Mouse (Mus musculus) monocyte, adult 2 months (primary cell): ENCODE results near the gene Msgn1.

Experiments used
- DNase-seq, 2 experiments: peaks; one replicate each; pipeline ENCODE4 v3.0.0; 2022; ENCODE audit warnings: low spot score in 2 of 2, low read depth in 1 of 2

Gene Msgn1

GRCm38 (mm10) chr12:11208872-11209271, at the start of gene Msgn1:
TSS of gene Msgn1 (minus strand) at chr12:11208972.
- DNase-seq: no peak

DNA sequence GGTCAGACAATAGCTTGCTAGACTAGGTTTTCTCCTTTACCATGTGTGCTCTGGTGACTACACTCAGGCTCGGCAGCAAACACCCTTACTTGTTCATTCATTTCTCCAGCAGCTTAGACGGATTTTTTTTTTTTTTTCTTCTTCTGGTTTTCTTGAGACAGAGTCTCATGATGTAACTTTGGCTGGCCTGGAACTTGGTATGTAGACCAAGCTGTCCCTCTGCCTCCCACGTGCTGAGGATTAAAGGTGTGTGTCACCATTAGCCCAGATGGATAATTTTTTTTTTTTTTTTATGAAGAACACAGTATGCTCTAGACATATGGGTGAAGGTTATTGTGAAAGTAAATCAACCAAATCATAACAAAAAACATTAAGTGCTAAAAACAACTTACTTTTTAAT, 41.5 kb upstream of the Msgn1 start:
- no peak for DNase-seq

GRCm38 (mm10) chr12:11247460-11247859, 38.7 kb upstream of the Msgn1 start:
- DNase-seq: no peak

DNA sequence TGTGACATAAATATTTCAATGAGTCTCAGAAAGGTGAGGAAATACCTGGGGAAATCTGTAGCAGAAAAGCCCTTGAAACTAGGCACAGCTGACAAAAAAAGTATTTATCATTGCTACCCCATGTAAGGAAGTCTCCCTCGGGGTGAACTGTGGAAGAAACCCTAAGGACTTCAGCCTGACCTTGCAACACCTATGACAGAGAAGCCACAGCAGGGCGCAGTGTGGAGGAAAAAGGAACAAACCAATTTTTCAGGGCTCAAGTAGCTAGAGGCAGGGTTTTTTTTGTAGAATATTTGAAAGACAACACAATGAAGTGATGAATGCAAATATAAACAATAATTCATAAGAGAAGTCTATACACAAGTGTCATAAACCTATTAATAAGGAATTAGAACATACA, 27.2 kb upstream of the Msgn1 start:
- no peak for DNase-seq

DNA sequence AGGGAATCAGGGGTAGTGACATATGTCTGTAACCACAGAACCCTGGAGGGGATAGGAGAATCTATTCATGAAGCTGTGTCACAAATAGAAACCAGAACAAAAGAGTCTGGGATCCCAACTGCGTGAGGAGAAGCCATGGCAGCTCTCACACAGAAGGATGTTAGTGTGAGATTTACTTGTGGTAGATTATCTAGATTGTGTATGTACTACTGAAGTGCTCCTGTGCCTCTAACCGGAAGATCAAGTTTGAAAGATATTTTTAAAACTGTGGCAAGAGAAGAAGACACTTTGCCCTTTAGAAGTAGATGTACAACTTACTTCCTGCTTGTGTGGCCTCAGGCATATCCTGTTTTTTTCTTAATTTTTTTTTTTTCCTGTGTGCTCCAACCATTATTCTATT, 21.5 kb upstream of the Msgn1 start:
- DNase-seq: no peak

DNA sequence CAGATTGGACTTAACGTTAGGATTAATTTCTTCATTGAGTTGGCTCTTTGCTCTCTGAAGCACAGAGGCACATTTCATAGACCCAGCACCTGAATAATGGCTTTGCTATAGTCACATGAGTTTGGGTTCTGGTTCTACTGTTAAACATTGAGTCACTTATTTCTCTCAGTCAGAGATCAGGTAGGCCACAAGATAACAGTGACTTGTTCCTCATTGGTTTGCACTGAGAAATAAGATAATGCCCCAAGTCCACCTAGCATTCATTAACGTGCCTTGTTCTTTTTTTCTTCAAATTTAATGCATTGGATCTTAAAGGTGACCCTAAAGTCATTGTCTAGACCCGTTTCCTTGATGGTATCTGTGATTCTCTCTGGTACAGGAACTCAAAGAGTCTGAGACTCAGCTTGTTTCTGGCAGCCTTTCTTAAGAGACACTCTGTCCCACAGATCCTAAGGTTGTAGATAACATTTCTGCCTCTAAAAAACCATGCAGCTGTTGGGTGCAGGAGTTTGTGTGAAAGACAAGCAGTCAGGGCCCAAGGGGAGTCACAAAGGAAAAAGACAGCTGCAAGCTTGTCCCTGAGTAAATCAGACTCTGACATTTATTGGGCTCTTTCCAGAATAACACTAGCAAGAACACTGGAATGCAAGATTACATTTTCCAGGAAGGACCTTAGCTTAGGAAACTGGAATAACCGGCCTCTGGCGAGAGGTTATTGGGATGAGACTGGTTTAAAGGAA, 17.9 kb upstream of the Msgn1 start:
- DNase-seq: no peak

- DNase-seq: no peak
Measured at GRCm38 (mm10) chr12:11226123-11226522, 17.4 kb upstream of the Msgn1 start.

DNA sequence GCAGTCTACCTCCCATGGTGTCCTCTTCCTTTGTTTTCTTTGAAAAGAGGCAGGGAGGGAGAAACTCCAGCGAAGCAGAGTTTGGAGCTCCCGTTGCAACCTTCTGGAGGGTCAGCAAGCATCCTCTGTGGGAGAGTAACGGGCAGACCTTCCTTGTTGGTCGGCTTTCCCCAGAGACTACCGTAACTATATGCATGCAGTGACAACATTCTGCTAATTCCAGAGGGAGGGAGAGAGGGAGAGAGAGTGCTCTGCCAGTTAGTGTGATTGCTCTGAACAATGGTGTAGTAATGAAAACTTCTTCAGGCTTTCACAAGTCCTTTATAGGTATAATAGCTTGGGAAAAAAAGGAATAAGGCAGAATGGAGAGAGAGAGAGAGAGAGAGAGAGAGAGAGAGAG, 15.9 kb upstream of the Msgn1 start:
- no peak for DNase-seq

- DNase-seq: no peak
Measured at GRCm38 (mm10) chr12:11223090-11223489, 14.3 kb upstream of the Msgn1 start.

- no peak for DNase-seq
Measured at GRCm38 (mm10) chr12:11222566-11222965, 13.8 kb upstream of the Msgn1 start.

- no peak for DNase-seq
Measured at GRCm38 (mm10) chr12:11221524-11222330, 13.0 kb upstream of the Msgn1 start.

DNA sequence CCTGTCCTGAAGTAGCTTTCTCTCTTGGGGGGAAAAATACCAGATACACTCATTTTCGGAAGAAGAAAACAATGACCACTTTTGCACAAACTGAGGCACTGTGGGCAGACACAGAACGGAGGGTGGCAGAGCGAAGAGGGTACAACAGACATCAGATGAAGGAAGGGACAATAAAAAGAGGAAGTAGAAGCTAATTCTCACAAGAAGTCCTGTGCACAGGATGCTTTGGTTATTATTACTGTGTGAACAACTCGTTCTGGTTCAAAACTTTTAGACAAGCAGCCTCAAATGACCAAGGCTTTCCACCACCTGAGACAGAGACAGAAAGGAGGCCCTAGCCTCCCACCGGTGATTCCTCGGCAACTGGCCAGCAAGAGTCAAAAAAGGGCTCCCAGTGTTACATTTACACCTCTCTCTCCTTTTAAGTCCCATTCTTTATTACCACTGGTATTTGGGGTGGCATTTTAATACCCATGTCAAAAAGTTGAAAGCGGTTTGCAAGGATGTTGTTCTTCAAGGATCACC, 9.0 kb upstream of the Msgn1 start:
- no peak for DNase-seq

GRCm38 (mm10) chr12:11216454-11216853, 7.7 kb upstream of the Msgn1 start:
- no peak for DNase-seq

- DNase-seq: no peak
Measured at GRCm38 (mm10) chr12:11215555-11215954, 6.8 kb upstream of the Msgn1 start.

DNA sequence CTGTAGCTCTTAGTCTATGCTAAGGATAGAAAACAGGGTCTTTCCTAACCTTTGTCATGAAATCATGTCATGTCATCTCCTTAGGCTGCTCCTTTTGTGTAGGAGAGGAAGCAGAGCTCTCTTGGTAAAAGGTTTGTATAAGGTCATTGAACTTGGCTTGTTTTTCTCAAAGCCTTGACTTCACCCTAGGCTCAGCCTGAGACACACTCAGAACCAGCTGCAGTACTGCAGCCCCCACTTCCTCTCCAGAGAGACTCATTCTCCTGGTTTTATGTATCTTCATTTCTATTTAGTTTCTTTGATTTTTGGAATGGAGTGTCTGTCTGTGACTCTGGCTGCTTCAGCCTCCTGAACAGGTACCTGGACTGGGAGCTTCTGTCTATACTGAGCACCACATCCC, 6.0 kb upstream of the Msgn1 start:
- DNase-seq: no peak

- no peak for DNase-seq
Measured at GRCm38 (mm10) chr12:11212881-11213280, 4.1 kb upstream of the Msgn1 start.

DNA sequence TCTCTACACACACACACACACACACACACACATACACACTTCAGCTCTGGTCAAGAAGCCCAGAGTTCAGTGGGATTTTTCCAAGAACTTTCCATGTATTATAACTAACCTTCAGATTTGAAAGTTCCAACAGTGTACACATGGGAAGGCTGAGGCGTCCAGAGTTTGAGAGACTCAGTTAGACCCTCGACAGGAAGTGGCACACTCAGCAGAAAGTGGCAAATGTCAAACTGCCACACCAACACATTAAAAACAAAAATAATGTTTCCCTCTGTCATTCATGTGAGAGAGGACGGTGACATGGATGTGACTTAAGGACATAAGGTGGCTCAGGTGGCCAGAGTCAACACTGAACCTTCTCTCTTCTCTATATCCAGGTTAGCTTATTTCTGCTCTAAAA, 1.6 kb upstream of the Msgn1 start:
- no peak for DNase-seq

- DNase-seq: no peak
Measured at GRCm38 (mm10) chr12:11209636-11210035, 864 bp upstream of the Msgn1 start.

- no peak for DNase-seq
Measured at GRCm38 (mm10) chr12:11206321-11206720, 2.5 kb downstream of the Msgn1 start.

DNA sequence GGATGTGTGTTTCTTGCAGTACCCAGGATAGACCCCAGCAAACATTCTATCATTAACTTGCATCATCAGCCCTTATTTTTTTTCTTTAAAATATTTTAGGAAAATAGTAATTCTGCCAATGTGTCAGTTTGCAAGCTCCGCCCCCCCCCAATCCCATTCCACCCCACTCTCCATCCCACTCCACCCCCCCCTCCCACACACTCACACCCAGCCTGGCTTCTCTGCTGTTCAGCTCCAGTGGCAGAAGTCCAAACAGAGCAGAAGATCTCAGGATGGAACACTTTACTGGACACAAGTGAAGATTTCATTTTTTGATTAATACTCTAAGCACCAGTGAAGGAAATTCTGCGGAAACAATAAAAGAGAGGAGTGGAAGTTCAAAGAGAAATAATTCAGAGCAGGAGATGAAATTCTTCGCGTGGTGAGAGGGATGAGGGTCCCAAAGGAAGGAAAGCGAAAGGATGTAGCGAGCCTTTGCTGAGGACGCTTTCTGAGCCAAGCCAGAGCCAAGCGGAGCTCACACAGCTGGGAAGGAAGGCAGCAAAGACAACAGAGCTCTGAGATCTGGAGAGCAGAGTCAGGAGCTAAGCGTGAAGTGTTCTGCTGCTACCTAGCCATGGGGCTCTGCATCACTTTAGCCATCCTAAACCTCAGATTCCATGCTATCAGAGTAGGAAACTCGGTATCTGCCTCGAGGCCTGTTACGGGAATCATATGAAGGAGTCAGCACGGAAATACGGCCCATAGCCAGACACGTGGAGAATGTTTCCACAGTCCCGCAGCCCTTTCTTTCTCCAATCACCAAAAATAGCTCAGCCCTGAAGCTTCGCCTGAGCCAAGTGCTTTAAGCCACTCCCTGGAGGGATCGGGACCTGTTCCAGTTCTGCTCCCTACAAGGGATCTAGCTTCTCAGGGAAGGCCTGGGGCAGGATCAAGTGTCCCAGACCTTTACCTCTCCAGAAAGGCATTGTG, 4.8 kb downstream of the Msgn1 start:
- no peak for DNase-seq

- no peak for DNase-seq
Measured at GRCm38 (mm10) chr12:11202476-11202875, 6.3 kb downstream of the Msgn1 start.
